Mouse (Mus musculus) liver, adult 2 months (tissue): ENCODE results near the gene Rtn4ip1.

Source experiments
- CTCF ChIP-seq: fragments of 200-500 bp; IDR thresholded peaks from 2 replicates; pipeline ENCODE4 v1.5.1; 2011; ENCODE audit warnings: low read depth, low read length, control low read depth
- POLR2A ChIP-seq: fragments of 200-500 bp; IDR thresholded peaks from 2 replicates; pipeline ENCODE4 v1.6.1; 2011; ENCODE audit warnings: low read length, control low read depth; ENCODE audit not compliant: insufficient read depth; ENCODE audit errors: extremely low read depth

GRCm38 (mm10) chr10:43901578-43902194 lies at the start of gene Rtn4ip1, which contains the start of gene Qrsl1:
- TF ChIP-seq POLR2A (0 out of 2 replicates have a peak, but pooled peaks have one; percentile 8), CTCF (no peak)
